Mouse (Mus musculus) common myeloid progenitor, adult 5-6 weeks (primary cell): Measurements from ENCODE around the gene Gm45753. TPM values are rescaled to one million over a fixed set of nuclear protein-coding genes. Genes with fewer than 3 reads are reported as not detected.

Experiments
- ATAC-seq: replicated peaks from 2 replicates; pipeline ENCODE4 v1.8.0; 2016; ENCODE audit warnings: low read depth, mild to moderate bottlenecking, moderate TSS enrichment, inconsistent platforms; ENCODE audit not compliant: poor library complexity, severe bottlenecking
- total RNA-seq: library from RNA; stranded (forward); fragments of 200-1000, 187-1606 nt; gene quantifications from 2 replicates; pipeline ENCODE4 v1.2.3, GENCODE M21; 2017

The Gm45753 gene
- total RNA-seq, 1 experiment from 2014 or later, result not detected

- ATAC-seq, result no peak
Observed at GRCm38 (mm10) chr8:45281630-45282029, 26.6 kb downstream of the Gm45753 start.

- no peak for ATAC-seq
Observed at GRCm38 (mm10) chr8:45277453-45277852, 30.8 kb downstream of the Gm45753 start.

- ATAC-seq, result no peak
Observed at GRCm38 (mm10) chr8:45274317-45274716, 33.9 kb downstream of the Gm45753 start.

- ATAC-seq, result no peak
Observed at GRCm38 (mm10) chr8:45269056-45269455, 39.2 kb downstream of the Gm45753 start.

- no peak for ATAC-seq
Observed at GRCm38 (mm10) chr8:45268485-45268884, 39.8 kb downstream of the Gm45753 start.

- ATAC-seq, result no peak
Observed at GRCm38 (mm10) chr8:45267611-45268391, 40.5 kb downstream of the Gm45753 start.

- ATAC-seq, result no peak
Observed at GRCm38 (mm10) chr8:45266993-45267392, 41.3 kb downstream of the Gm45753 start.

- no peak for ATAC-seq
Observed at GRCm38 (mm10) chr8:45264918-45265317, 43.3 kb downstream of the Gm45753 start.

- no peak for ATAC-seq
Observed at GRCm38 (mm10) chr8:45262851-45263250, 45.4 kb downstream of the Gm45753 start.

- no peak for ATAC-seq
Observed at GRCm38 (mm10) chr8:45261920-45262319, 46.3 kb downstream of the Gm45753 start, which contains the start of gene F11. TSS of gene F11 (minus strand) at chr8:45262031.

- no peak for ATAC-seq
Observed at GRCm38 (mm10) chr8:45258421-45258820, 49.8 kb downstream of the Gm45753 start.

- ATAC-seq, result no peak
Observed at GRCm38 (mm10) chr8:45255040-45255439, 53.2 kb downstream of the Gm45753 start.

GRCm38 (mm10) chr8:45254194-45254842 lies 53.9 kb downstream of the Gm45753 start:
- no peak for ATAC-seq

- no peak for ATAC-seq
Observed at GRCm38 (mm10) chr8:45253586-45253985, 54.7 kb downstream of the Gm45753 start.

GRCm38 (mm10) chr8:45253111-45253510 lies 55.2 kb downstream of the Gm45753 start:
- no peak for ATAC-seq

- no peak for ATAC-seq
Observed at GRCm38 (mm10) chr8:45246307-45246706, 62.0 kb downstream of the Gm45753 start.

GRCm38 (mm10) chr8:45239363-45239762 lies 68.9 kb downstream of the Gm45753 start:
- ATAC-seq, result no peak

- ATAC-seq, result peak; percentile 47; the same call in 1 of the 2 replicates
Observed at GRCm38 (mm10) chr8:45238282-45238681, 70.0 kb downstream of the Gm45753 start.

- peak; percentile 66 for ATAC-seq
Observed at GRCm38 (mm10) chr8:45236164-45236912, 71.9 kb downstream of the Gm45753 start.

- no peak for ATAC-seq
Observed at GRCm38 (mm10) chr8:45235228-45235627, 73.0 kb downstream of the Gm45753 start.

- no peak for ATAC-seq
Observed at GRCm38 (mm10) chr8:45233256-45233655, 75.0 kb downstream of the Gm45753 start.
